Mouse (Mus musculus) ES-E14 (cell line): Measurements from ENCODE around the gene Creb3l2. TPM values are rescaled to one million over a fixed set of nuclear protein-coding genes. Genes with fewer than 3 reads are reported as not detected.

ENCODE experiments used
- DNase-seq: peaks from one replicate; pipeline ENCODE4 v3.0.0-alpha.2; 2013; ENCODE audit warnings: low read depth, low spot score
- H3K27ac ChIP-seq: 2 replicates; pipeline ENCODE4 v1.5.1; 2012; ENCODE audit warnings: low read depth, mild to moderate bottlenecking, low read length, moderate library complexity, mixed read lengths; ENCODE audit not compliant: poor library complexity, insufficient read depth, severe bottlenecking
- H3K36me3 ChIP-seq: 2 replicates; pipeline ENCODE4 v1.6.1; 2012; ENCODE audit warnings: mild to moderate bottlenecking, low read length, moderate library complexity, mixed read lengths; ENCODE audit not compliant: control insufficient read depth, poor library complexity, insufficient read depth, severe bottlenecking
- H3K4me1 ChIP-seq, 2 experiments: fragments of 150-350 bp in 1 of 2; sonication (generic) in 1 of 2; 2 replicates each; pipeline ENCODE4 v1.6.1; 2012; ENCODE audit warnings: low read length in 2 of 2, mild to moderate bottlenecking in 1 of 2, mixed read lengths in 1 of 2; ENCODE audit not compliant: control insufficient read depth in 2 of 2, insufficient read depth in 2 of 2, poor library complexity in 1 of 2
- H3K4me3 ChIP-seq, 2 experiments: fragments of 150-350 bp in 1 of 2; sonication (generic) in 1 of 2; 2 replicates each; pipeline ENCODE4 v1.5.1; 2012; ENCODE audit warnings: low read length in 2 of 2, low read depth in 1 of 2, mild to moderate bottlenecking in 1 of 2, mixed read lengths in 1 of 2; ENCODE audit not compliant: insufficient read depth in 1 of 2, poor library complexity in 1 of 2, severe bottlenecking in 1 of 2
- H3K9ac ChIP-seq: 2 replicates; pipeline ENCODE4 v1.6.1; 2012; ENCODE audit warnings: low read depth, mild to moderate bottlenecking, low read length, mixed read lengths; ENCODE audit not compliant: poor library complexity, insufficient read depth, severe bottlenecking
- H3K9me3 ChIP-seq: fragments of 150-350 bp; sonication (generic); 2 replicates; pipeline ENCODE4 v1.6.1; 2012; ENCODE audit warnings: low read depth, mild to moderate bottlenecking, low read length; ENCODE audit not compliant: control insufficient read depth, insufficient read depth
- CHD2 ChIP-seq: IDR thresholded peaks from 2 replicates; pipeline ENCODE4 v1.6.1; 2014; ENCODE audit warnings: mild to moderate bottlenecking, low read depth, low read length, inconsistent platforms
- HCFC1 ChIP-seq: IDR thresholded peaks from 2 replicates; pipeline ENCODE4 v1.6.1; 2012; ENCODE audit warnings: low read length, inconsistent platforms, borderline replicate concordance; ENCODE audit not compliant: insufficient read depth
- MAFK ChIP-seq: IDR thresholded peaks from 2 replicates; pipeline ENCODE4 v1.6.1; 2014; ENCODE audit warnings: mild to moderate bottlenecking, low read depth, low read length, inconsistent platforms; ENCODE audit not compliant: insufficient read depth
- ZC3H11A ChIP-seq: IDR thresholded peaks from 2 replicates; pipeline ENCODE4 v1.6.1; 2012; ENCODE audit warnings: low read depth, mild to moderate bottlenecking, inconsistent platforms, low read length, borderline replicate concordance
- ZNF384 ChIP-seq: IDR thresholded peaks from 2 replicates; pipeline ENCODE4 v1.6.1; 2012; ENCODE audit warnings: low read depth, low read length, inconsistent platforms
- in situ Hi-C, 2 experiments: fragments of 600-800 bp; cut with MboI; formaldehyde crosslinking; loops; one replicate each; pipeline ENCODE4 v1.15.1; 2025; ENCODE audit warnings: low sequenced_read_pairs in 2 of 2, inconsistent platforms in 1 of 2; ENCODE audit not compliant: unreplicated experiment in 2 of 2
- total RNA-seq: library from RNA; depleted of rRNA; stranded (reverse); fragments of 300-350 nt; gene quantifications from 2 replicates; pipeline ENCODE4 v1.2.3, GENCODE M21; 2012

Creb3l2 gene
- total RNA-seq, 1 experiment = 5.8 TPM

GRCm38 (mm10) chr6:37375452-37375851 lies 66.5 kb downstream of the Creb3l2 start:
- H3K9ac ChIP-seq = no peak overlapping the region
- no peak for DNase-seq
- in situ Hi-C loops = no loop called here
- H3K36me3 ChIP-seq = no peaks in the 10 kb centered on the region
- H3K27ac ChIP-seq = no peak overlapping the region
- TF ChIP-seq MAFK = no peak
- TF ChIP-seq CHD2 = no peak
- H3K4me1 ChIP-seq = peaks cover 8 to 9% of the 10 kb centered on the region in 2 experiments; a peak in 2 of 4 replicates
- no peaks in the 10 kb centered on the region for H3K9me3 ChIP-seq
- no peak overlapping the region for H3K4me3 ChIP-seq

GRCm38 (mm10) chr6:37371341-37371740 lies 70.6 kb downstream of the Creb3l2 start:
- Histone ChIP-seq H3K27ac (no peak overlapping the region), H3K9ac (no peak overlapping the region), H3K4me3 (no peak overlapping the region), H3K4me1 (no peaks in the 10 kb centered on the region), H3K9me3 (no peaks in the 10 kb centered on the region), H3K36me3 (no peaks in the 10 kb centered on the region)
- peak; percentile 52 for DNase-seq
- TF ChIP-seq CHD2 (no peak), ZC3H11A (peak; percentile 84), MAFK (no peak)
- in situ Hi-C loops = no loop called here

- DNase-seq = no peak
- in situ Hi-C loops = no loop called here
- no peak overlapping the region for H3K27ac ChIP-seq
- no peak overlapping the region for H3K4me3 ChIP-seq
- no peak overlapping the region for H3K9ac ChIP-seq
- TF ChIP-seq MAFK = no peak
- TF ChIP-seq CHD2 = no peak
- TF ChIP-seq ZNF384 = no peak
- H3K9me3 ChIP-seq = no peaks in the 10 kb centered on the region
- H3K36me3 ChIP-seq = no peaks in the 10 kb centered on the region
- H3K4me1 ChIP-seq = peaks cover 0 to 2% of the 10 kb centered on the region in 2 experiments; a peak in 1 of 4 replicates
These were observed 71.4 kb downstream of the Creb3l2 start for GRCm38 (mm10) chr6:37370566-37370965.

GRCm38 (mm10) chr6:37369750-37370149 lies 72.2 kb downstream of the Creb3l2 start:
- no peak overlapping the region for H3K9ac ChIP-seq
- TF ChIP-seq ZC3H11A (no peak), MAFK (no peak), CHD2 (no peak), ZNF384 (no peak), HCFC1 (no peak)
- H3K4me3 ChIP-seq = no peak overlapping the region
- in situ Hi-C loops = no loop called here
- no peaks in the 10 kb centered on the region for H3K9me3 ChIP-seq
- no peak for DNase-seq
- no peak overlapping the region for H3K27ac ChIP-seq
- no peaks in the 10 kb centered on the region for H3K36me3 ChIP-seq
- H3K4me1 ChIP-seq = peaks cover 0 to 2% of the 10 kb centered on the region in 2 experiments; a peak in 1 of 4 replicates

GRCm38 (mm10) chr6:37368281-37368680 lies 73.7 kb downstream of the Creb3l2 start:
- in situ Hi-C loops = no loop called here
- Histone ChIP-seq H3K36me3 (no peaks in the 10 kb centered on the region), H3K4me3 (no peak overlapping the region), H3K4me1 (peaks cover 0 to 2% of the 10 kb centered on the region in 2 experiments; a peak in 1 of 4 replicates), H3K9me3 (no peaks in the 10 kb centered on the region), H3K9ac (no peak overlapping the region), H3K27ac (no peak overlapping the region)
- DNase-seq = no peak
- TF ChIP-seq ZC3H11A (no peak), MAFK (no peak), CHD2 (no peak), ZNF384 (no peak), HCFC1 (no peak)
